Mouse (Mus musculus) cerebellum, postnatal 10 days (tissue): Measurements from ENCODE around the gene Psme4.

Experiments used
- DNase-seq, 2 experiments: peaks; one replicate each; pipeline ENCODE4 v3.0.0; 2021; ENCODE audit warnings: mixed read lengths in 2 of 2

Gene Psme4

DNA sequence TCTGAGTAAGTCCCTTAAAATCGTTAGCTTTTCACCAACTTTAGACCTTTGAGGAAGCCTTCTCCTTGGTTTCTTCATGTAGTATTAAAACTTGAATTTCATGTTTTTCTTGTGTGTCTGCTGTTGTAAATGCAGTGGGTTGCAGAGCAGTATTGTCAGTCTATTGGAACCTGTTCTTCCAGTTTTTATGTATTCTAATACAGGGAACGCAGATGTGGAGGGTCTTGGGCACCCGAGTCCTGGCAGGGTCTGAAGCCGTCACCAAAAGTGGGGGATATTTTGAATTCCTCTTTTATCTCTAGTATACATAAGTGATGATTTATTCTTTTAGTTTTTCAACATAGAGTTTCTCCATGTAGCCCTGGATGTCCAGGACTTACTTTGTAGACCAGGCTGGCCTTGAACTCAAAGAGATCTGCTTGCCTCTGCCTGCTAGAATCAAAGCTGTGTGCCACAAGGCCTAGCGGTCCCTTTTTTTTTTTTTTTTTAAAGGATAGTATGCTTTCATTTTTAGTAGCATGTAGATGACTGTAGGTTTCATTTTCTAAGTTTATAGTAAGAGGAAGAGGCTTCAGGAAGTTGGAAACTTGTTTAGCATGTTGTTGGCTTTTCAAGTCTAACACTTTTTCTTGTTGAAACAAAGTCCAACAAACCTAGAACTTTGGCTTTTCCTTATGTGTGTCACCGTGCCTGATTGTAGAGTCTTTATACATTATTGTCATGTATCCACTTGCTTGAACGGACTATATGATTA, 14.9 kb downstream of the Psme4 start:
- DNase-seq, result no peak

DNA sequence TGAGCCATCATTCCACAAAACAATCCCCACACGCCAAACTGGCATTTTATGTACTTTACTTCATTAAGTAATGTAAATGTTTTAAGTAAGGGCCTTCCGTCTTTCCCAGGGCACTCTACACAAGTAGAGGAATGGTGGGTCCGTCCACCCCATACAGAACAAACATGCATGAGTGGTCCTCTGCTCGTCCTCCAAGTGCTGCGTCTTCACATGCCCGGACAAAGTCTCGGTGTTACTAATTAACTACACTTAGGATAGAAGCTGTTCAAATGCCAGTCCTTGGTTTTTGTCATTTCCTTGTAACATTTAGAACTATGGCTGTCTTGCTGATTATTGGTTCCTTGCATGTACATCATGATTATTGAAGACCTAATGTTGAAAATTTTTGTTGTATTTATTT, 21.2 kb downstream of the Psme4 start:
- no peak for DNase-seq

- DNase-seq, result no peak
Observed at GRCm38 (mm10) chr11:30793753-30794152, 22.2 kb downstream of the Psme4 start.

- DNase-seq, result no peak
Observed at GRCm38 (mm10) chr11:30797236-30797635, 25.7 kb downstream of the Psme4 start.

DNA sequence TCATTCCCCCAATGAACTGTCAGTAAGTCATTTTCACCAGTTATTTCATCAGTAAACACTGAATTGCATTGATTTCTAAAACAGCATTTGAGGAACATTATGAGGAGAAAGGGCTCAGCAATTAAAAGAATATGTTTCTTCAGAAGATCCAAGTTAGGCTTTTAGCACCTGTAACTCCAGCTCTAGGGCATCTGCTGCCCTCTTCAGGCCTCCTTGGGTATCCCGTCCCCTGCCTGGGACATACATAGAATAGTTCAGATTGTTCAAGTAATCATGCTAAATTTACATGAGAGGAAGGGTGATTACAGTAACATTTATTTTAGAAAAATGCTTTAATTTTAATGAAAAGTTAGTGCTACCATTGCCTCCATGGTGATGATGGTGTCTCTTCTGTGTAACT, 28.0 kb downstream of the Psme4 start:
- peak; percentile 71 to 72 for DNase-seq

DNA sequence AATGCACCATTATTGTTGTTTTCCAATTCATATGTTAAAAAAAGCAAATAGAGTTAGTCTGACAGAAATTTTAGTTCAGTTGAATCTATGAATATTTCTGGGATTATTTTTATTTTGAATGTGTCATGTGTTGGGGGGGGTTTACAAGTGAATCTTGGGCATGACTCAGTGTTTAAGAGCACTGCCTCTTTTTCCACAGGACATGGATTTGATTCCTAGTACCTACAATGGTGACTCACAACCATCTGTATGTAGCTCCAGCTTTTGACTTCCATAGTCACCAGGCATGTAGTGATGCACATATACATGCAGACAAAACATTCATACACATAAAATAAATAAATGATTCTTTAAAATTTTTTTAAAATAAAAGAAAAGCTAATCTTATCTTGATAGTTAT, 28.6 kb downstream of the Psme4 start:
- no peak for DNase-seq

DNA sequence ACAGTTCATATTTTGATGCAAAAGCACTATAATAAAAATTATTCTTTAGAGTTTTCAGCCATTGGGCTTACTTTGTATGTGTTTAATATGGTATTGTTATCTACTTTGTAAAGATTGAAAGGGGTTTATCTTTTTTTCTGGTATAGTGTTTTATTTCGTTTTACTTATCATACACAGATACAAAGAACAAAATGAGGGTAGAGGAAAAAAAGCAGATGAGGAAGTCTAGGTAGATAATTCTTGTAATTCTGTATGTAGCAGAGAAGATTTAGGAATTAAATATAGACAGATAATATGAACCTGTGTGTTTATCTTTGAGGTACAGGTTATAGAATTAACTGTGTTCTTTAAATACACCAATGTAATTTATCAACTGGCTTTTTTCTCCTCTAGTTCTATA, 30.9 kb downstream of the Psme4 start:
- no peak for DNase-seq

DNA sequence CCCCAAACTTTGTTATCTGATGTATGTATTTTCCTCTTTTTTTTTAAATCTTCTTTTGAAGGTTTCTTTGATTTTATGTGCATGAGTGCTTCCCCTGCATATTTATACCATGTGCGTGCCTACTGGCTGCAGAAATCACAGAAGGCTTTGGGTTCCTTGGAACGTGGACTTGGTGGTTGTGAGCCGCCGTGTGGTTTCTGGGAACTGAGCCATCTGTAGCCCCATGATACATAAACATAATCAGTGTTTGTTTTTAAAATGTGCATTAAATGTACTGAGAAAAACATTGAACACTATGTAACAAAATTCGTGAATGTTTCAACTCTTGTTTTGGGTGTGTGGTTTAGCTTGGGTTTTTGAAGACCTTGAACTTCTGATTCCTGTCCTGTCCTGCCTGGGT, 49.6 kb downstream of the Psme4 start:
- no peak for DNase-seq

DNA sequence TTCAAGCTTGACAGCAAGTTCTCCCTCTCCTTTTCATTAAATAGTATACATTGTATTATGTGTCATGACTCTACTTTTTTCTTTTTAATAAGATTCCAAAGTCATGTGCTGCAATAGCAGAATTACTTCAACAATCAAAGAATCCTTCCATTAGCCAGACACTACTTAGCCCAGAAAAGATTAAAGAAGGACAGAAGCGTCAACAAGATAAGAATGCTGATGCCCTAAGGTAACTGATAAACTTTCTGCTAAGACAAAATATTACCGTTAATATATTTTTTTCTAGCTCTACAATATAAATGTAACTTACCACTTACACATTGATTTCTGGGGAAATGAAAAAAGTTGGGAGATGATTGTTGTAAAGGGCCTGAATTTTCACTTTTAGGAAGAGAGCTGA, 67.3 kb downstream of the Psme4 start:
- no peak for DNase-seq

DNA sequence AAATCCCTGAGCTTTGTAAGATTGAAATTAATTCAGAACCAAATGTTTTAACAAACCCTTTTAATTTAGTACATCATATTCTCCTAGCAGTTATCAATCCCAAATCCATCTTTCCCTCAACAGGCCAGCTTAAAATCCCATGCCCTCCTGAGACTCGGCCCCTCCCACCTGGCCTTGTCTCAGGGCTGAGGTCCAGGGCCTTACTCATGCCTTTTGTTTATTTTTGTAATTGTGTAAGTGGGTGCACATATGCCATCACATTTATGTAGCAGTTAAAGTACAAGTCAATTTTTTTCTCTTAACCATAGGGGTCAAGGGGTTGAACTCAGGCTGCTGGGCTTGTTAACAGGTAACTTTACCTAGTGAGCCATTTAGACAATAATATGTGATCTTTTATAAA, 72.8 kb downstream of the Psme4 start:
- peak in 1 of 2 experiments; percentile 7 for DNase-seq

DNA sequence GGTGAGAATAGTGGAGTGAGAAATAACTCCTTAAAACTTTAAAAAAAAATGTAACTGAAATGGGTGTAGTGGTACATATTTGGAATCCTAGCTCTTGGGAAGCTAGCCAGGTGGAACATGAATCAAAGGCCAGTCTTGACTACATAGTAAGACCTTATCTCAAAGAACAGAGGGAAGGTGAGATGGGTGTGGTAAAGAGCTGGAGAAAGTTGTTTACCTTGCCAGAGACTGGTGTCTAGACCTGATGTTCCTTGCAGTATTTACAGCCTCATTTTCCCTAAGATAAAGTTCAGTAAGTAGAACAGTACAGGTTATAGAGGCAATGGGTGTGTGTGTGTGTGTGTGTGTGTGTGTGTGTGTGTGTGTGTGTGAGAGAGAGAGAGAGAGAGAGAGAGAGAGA, 100.9 kb downstream of the Psme4 start:
- no peak for DNase-seq

GRCm38 (mm10) chr11:30885171-30885871, 113.8 kb downstream of the Psme4 start, which contains the start of the genes Gpr75 and Asb3:
Gpr75 (plus strand) TSS chr11:30885358.
Asb3 (plus strand) TSS chr11:30885416.
- DNase-seq, result peak; percentile 85 to 90

DNA sequence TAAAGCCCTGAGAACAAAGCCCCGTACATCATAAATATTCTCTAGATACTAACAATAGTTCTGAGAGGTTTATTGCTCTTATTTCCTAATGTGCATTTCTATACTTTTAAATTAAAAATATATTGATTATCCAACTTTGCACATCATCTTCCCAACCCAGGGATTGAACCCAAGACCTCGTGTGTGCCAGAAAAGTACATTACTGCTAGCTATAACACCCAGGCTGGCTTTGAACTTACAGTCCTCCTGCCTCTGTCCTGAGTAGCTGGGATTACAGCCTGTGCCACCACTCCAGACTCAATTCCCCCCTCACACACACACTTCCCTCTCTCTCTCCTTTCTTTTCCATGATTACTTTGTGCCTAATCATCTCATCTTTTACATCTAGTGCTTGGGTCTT, 116.6 kb downstream of the Psme4 start:
- DNase-seq, result no peak

- DNase-seq, result no peak
Observed at GRCm38 (mm10) chr11:30896201-30896600, 124.7 kb downstream of the Psme4 start.

- DNase-seq, result no peak
Observed at GRCm38 (mm10) chr11:30899312-30899711, 127.8 kb downstream of the Psme4 start.

- no peak for DNase-seq
Observed at GRCm38 (mm10) chr11:30912311-30912710, 140.8 kb downstream of the Psme4 start.

- DNase-seq, result no peak
Observed at GRCm38 (mm10) chr11:30920641-30921040, 149.1 kb downstream of the Psme4 start.

GRCm38 (mm10) chr11:30923283-30923682, 151.8 kb downstream of the Psme4 start:
- DNase-seq, result no peak

GRCm38 (mm10) chr11:30928079-30928478, 156.6 kb downstream of the Psme4 start:
- DNase-seq, result no peak

GRCm38 (mm10) chr11:30928498-30928897, 157.0 kb downstream of the Psme4 start:
- DNase-seq, result no peak
